8 mouse cellular contexts compared by ENCODE assay signal in the genomic region with DNA sequence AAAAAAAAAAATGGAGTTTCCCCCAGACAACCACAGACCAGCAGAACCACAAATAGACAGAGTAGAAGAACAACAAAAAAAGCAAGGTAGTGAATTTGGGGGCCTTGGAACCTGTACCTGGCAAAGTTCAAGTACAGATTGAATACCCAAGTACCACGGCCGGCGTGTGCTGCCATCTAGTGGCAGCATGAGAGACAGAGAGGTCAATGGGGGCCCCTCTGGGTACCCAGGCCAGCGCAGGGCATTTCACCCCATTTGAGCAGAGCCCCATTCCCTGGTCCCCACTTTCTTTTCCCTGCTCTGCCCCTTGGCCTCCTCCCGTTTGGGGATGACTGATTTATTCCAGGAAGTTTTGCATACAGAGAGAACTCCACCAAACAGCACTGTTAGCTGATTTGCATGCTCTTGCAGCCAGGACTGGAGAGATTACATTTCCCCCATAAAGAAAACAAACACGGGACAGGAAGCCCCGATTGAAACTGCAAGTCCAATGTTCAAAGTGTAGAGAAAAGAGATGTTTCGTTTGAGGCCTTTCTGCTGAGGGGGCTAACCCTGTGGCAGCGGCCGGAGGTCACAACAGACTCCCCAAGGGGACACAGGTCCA. TPM values are rescaled to one million over a fixed set of nuclear protein-coding genes. Genes with fewer than 3 reads are reported as not detected.
DNase-seq lines count a peak whose midpoint lies in the region; ATAC-seq and TF ChIP-seq lines count a peak whose summit lies in the region.

No protein-coding gene starts in this region.

- no peak for DNase-seq in heart, postnatal 25 days (ENCODE audit: low spot score)
- DNase-seq in 416B (ENCODE audit: low read depth) (peak; percentile 77), ES-CJ7 (ENCODE audit: low read depth, low spot score) (peak; percentile 36)
- peak; percentile 51 for DNase-seq in lung, postnatal 0 days (ENCODE audit: low spot score)
- peak; percentile 64 for DNase-seq in thymus, postnatal 14 days
- DNase-seq in right cerebral cortex, adult 18-20 months = no peak

- 19% methylated on average over 10 of the region's 10 CpGs for WGBS in heart, embryonic 13.5 days
- 16% methylated on average over 10 of the region's 10 CpGs for WGBS in lung, postnatal 0 days

- H3K4me3 ChIP-seq in heart, embryonic 13.5 days = no peak overlapping the region
- H3K4me3 ChIP-seq in lung, postnatal 0 days (ENCODE audit: low read depth, low read length) = no peak overlapping the region

- no peak overlapping the region for H3K9ac ChIP-seq in heart, embryonic 13.5 days
- no peak overlapping the region for H3K9ac ChIP-seq in lung, postnatal 0 days (replicated peaks; ENCODE audit: low read depth)

- ATAC-seq in heart, embryonic 13.5 days (ENCODE audit: extremely low read depth, insufficient number of reproducible peaks, low FRiP score, low TSS enrichment) = no peak
- ATAC-seq in erythroid progenitor cell, adult 5-6 weeks (replicated peaks; ENCODE audit: low FRiP score, poor library complexity, severe bottlenecking) = peak; percentile 69
- peak; percentile 56 for ATAC-seq in lung, postnatal 0 days

- TF ChIP-seq CTCF in lung, postnatal 0 days (IDR thresholded peaks at IDR 0.05) = peak; percentile 78

- no peak for TF ChIP-seq EP300 in lung, postnatal 0 days (IDR thresholded peaks at IDR 0.05)

- peaks cover 60% of the 10 kb centered on the region for H3K27me3 ChIP-seq in heart, embryonic 13.5 days (replicated peaks)
- 0 out of 2 replicates have a peak, but pooled peaks cover 5% of the 10 kb centered on the region for H3K27me3 ChIP-seq in lung, postnatal 0 days (replicated peaks; ENCODE audit: insufficient read depth, low read length)

- intact Hi-C loops in heart, postnatal 25 days (cut with DNase I) = no loop called here

- peaks cover 12% of the 10 kb centered on the region for H3K4me1 ChIP-seq in heart, embryonic 13.5 days
- H3K4me1 ChIP-seq in lung, postnatal 0 days (ENCODE audit: insufficient read depth, low read depth, low read length) = no peaks in the 10 kb centered on the region

- H3K9me3 ChIP-seq in heart, embryonic 13.5 days = no peaks in the 10 kb centered on the region
- no peaks in the 10 kb centered on the region for H3K9me3 ChIP-seq in lung, postnatal 0 days (ENCODE audit: low read length)

- no peak overlapping the region for H3K27ac ChIP-seq in heart, embryonic 13.5 days (replicated peaks)
- no peak overlapping the region for H3K27ac ChIP-seq in lung, postnatal 0 days (ENCODE audit: low read length)

- no peaks in the 10 kb centered on the region for H3K36me3 ChIP-seq in heart, embryonic 13.5 days
- H3K36me3 ChIP-seq in lung, postnatal 0 days (ENCODE audit: insufficient read depth, low read length) = no peaks in the 10 kb centered on the region

- H3K4me2 ChIP-seq in heart, embryonic 13.5 days = peak overlapping the region; percentile 51; the same call in 1 of the 2 replicates
- H3K4me2 ChIP-seq in lung, postnatal 0 days (replicated peaks; ENCODE audit: low read depth, low read length) = no peak overlapping the region

RNA-seq across cellular contexts. Expression of gene Gfi1b, which starts 0.8 kb away (rescaled TPM):
- polyA plus RNA-seq in heart, embryonic 13.5 days (2015; fragmentation: Nextera tagmentation; extraction: Ambion mirVana) = 2.8 and 4.7 TPM in 2 replicates
- not detected for total RNA-seq in heart, postnatal 25 days (2021)
- 123 and 130 TPM in 2 replicates for total RNA-seq in erythroid progenitor cell, adult 5-6 weeks (2015; ENCODE audit: low replicate concordance)
- total RNA-seq in erythroid progenitor cell, adult 5-6 weeks (2017; ENCODE audit: low replicate concordance) = 77.8 and 88.3 TPM in 2 replicates
- 0.94 and 1.0 TPM in 2 replicates for polyA plus RNA-seq in lung, postnatal 0 days (2015; fragmentation: Nextera tagmentation; extraction: Ambion mirVana)

RNA-seq across cellular contexts. Expression of gene Tsc1, which starts 18.4 kb away (rescaled TPM):
- 16.2 and 16.4 TPM in 2 replicates for polyA plus RNA-seq in heart, embryonic 13.5 days (2015; fragmentation: Nextera tagmentation; extraction: Ambion mirVana)
- 10 to 100 TPM; 23.5 to 24.7 TPM for total RNA-seq in heart, postnatal 25 days (2021)
- 13.0 and 16.9 TPM in 2 replicates for total RNA-seq in erythroid progenitor cell, adult 5-6 weeks (2015; ENCODE audit: low replicate concordance)
- 20.0 and 24.8 TPM in 2 replicates for total RNA-seq in erythroid progenitor cell, adult 5-6 weeks (2017; ENCODE audit: low replicate concordance)
- 7.3 and 8.7 TPM in 2 replicates for polyA plus RNA-seq in lung, postnatal 0 days (2015; fragmentation: Nextera tagmentation; extraction: Ambion mirVana)

RNA-seq across cellular contexts. Expression of gene Gtf3c5, which starts 39.1 kb away (rescaled TPM):
- polyA plus RNA-seq in heart, embryonic 13.5 days (2015; fragmentation: Nextera tagmentation; extraction: Ambion mirVana) = 29.8 and 30.9 TPM in 2 replicates
- 10 to 100 TPM; 11.5 to 11.6 TPM for total RNA-seq in heart, postnatal 25 days (2021)
- total RNA-seq in erythroid progenitor cell, adult 5-6 weeks (2015; ENCODE audit: low replicate concordance) = 17.2 and 22.3 TPM in 2 replicates
- total RNA-seq in erythroid progenitor cell, adult 5-6 weeks (2017; ENCODE audit: low replicate concordance) = 11.0 and 15.3 TPM in 2 replicates
- 15.8 and 18.9 TPM in 2 replicates for polyA plus RNA-seq in lung, postnatal 0 days (2015; fragmentation: Nextera tagmentation; extraction: Ambion mirVana)

RNA-seq across cellular contexts. Expression of gene Cel, which starts 59.4 kb away (rescaled TPM):
- polyA plus RNA-seq in heart, embryonic 13.5 days (2015; fragmentation: Nextera tagmentation; extraction: Ambion mirVana) = 0.31 TPM in 1 of 2 replicates, not detected in the other
- total RNA-seq in heart, postnatal 25 days (2021) = not detected
- not detected in 2 replicates for total RNA-seq in erythroid progenitor cell, adult 5-6 weeks (2015; ENCODE audit: low replicate concordance)
- not detected in 2 replicates for total RNA-seq in erythroid progenitor cell, adult 5-6 weeks (2017; ENCODE audit: low replicate concordance)
- polyA plus RNA-seq in lung, postnatal 0 days (2015; fragmentation: Nextera tagmentation; extraction: Ambion mirVana) = 0.46 TPM in 1 of 2 replicates, not detected in the other

Comparison
In these comparisons a context has a peak if more than half of its experiments do, and no peak if none do; other contexts are left out.
1. DNase-seq: peak in 416B (single experiment), ES-CJ7 (single experiment), lung, postnatal 0 days (single experiment) and thymus, postnatal 14 days (single experiment); none in heart, postnatal 25 days (single experiment) and right cerebral cortex, adult 18-20 months (single experiment).
2. RNA of gene Gfi1b, which starts 0.8 kb away (total RNA-seq): 77.8 to 130 TPM in erythroid progenitor cell, adult 5-6 weeks; not detected in heart, postnatal 25 days; every median in the first group is over 10 times any median in the second.